Mouse (Mus musculus) spleen, postnatal 4 days (tissue): ENCODE data around the gene Abca13.

ENCODE experiments used
- DNase-seq, 2 experiments: peaks; one replicate each; pipeline ENCODE4 v3.0.0; 2022; ENCODE audit warnings: low spot score in 2 of 2

Abca13 gene

GRCm38 (mm10) chr11:9669430-9669829, 477.7 kb downstream of the Abca13 start:
- no peak for DNase-seq

GRCm38 (mm10) chr11:9684952-9685351, 493.2 kb downstream of the Abca13 start:
- DNase-seq, result no peak

- DNase-seq, result no peak
These were observed 513.4 kb downstream of the Abca13 start for GRCm38 (mm10) chr11:9705190-9705589.

GRCm38 (mm10) chr11:9727810-9728490, 536.2 kb downstream of the Abca13 start:
- no peak for DNase-seq

GRCm38 (mm10) chr11:9731300-9731699, 539.6 kb downstream of the Abca13 start:
- no peak for DNase-seq
